Mouse (Mus musculus) heart, postnatal 10 days (tissue): ENCODE data around the gene Tmem8. TPM values are rescaled to one million over a fixed set of nuclear protein-coding genes. Genes with fewer than 3 reads are reported as not detected.
"Not testable (repeated sequence)": the region's sequence is repeated elsewhere in the genome, so short reads cannot be mapped to it uniquely, and the experiment has no call there.

Source experiments
- DNase-seq, 2 experiments: peaks; one replicate each; pipeline ENCODE4 v3.0.0; 2021
- intact Hi-C: fragments of 180-260 bp; cut with DNase I; formaldehyde crosslinking; loops from one replicate; pipeline ENCODE4 v1.15.1; 2025
- total RNA-seq, 2 experiments: library from RNA; stranded (reverse); gene quantifications; 2 replicates each; pipeline ENCODE4 v1.2.3; 2021

The Tmem8 gene
- total RNA-seq, 2 experiments from 2014 or later = 1.9 to 2.2 TPM

GRCm38 (mm10) chr17:26110156-26110555, 2.9 kb upstream of the Tmem8 start:
- DNase-seq = no peak

GRCm38 (mm10) chr17:26111024-26111423, 2.1 kb upstream of the Tmem8 start:
- no peak for DNase-seq
- intact Hi-C loops = no loop called here

More at GRCm38 (mm10) chr17:26110156-26110555, 2.9 kb upstream of the Tmem8 start:
- intact Hi-C loops = no loop called here

- intact Hi-C loops = no loop called here
- no peak for DNase-seq
Measured at GRCm38 (mm10) chr17:26111722-26112121, 1.4 kb upstream of the Tmem8 start.

DNA sequence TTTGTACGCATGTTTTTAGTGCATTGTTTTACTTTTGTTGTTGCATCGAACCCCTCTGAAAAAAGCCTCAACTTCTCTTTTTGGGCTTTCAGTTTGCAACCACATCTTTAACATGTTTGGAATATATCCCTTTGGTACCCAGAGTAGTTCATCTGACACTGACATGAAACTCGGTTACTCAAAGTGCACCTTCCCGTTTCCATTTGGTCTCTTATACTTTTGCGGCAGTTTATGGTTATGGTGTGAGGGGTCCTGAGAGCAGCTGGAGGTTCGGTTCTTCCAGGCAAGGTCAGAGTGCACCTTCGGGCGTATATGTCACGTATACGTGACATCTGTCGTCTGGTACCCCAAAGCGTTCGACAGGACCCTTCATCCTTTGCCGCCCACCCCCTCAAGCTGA, 348 bp upstream of the Tmem8 start:
- no peak for DNase-seq
- intact Hi-C loops = no loop called here

DNA sequence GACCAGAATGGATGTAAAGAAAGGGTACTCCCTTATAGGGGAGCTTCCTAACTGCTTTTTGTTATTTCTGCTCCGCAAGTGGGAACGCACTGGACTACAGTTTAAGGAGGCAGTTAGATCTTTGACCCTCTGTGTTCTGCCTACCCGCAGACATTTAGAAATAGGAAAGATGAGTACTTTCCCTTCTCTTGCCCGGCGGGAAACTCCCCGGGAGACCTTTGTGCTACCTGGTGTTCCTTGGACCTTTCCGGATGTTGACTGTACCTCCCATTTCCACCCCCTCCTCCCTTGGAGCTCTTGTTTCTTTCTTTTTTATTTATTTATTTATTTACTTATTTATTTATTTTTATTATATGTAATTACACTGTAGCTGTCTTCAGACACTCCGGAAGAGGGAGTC, 962 bp downstream of the Tmem8 start:
- DNase-seq = no peak
- intact Hi-C loops = no loop called here

DNA sequence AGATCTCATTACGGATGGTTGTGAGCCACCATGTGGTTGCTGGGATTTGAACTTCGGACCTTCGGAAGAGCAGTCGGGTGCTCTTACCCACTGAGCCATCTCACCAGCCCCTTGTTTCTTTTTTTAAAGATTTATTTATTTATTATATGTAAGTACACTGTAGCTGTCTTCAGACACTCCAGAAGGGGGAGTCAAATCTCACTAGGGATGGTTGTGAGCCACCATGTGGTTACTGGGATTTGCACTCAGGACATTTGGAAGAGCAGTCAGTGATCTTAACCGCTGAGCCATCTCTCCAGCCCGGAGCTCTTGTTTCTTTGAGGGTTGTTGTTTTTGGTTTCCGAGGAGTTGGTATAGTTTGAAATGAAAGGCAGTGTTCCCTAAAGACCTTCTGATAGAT, 1.4 kb downstream of the Tmem8 start:
- DNase-seq, intact Hi-C loops: not testable (repeated sequence)

GRCm38 (mm10) chr17:26115205-26115898, 2.3 kb downstream of the Tmem8 start:
- intact Hi-C loops = no loop called here
- no peak for DNase-seq

DNA sequence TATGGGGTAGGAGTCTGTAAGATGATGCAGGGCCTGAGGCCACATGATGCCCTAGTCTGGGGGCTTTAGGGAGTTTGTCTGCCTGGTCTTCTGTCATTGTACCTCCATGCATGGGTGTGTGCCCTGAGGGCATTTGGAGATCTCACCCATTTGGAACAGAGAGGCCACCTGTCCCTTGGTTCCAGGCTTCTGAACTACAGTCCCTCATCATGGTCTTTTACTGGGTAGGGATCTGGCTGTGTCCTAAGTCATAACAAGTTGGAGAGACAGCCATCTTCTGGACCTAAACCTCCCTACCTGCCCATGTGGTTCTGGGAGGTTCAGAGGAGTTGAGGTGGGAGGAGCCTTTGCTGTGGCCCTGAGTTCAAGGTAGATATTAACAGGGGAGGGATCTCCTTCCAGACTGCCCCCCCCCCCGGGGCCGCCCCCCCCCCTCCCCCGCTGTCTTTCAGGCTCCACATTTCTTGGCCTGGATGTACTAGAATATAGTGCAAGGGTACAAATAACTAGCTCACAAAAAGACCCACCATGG, 2.9 kb downstream of the Tmem8 start:
- intact Hi-C loops = no loop called here
- DNase-seq = no peak

- no peak for DNase-seq
- intact Hi-C loops = no loop called here
Measured at GRCm38 (mm10) chr17:26116503-26117258, 3.6 kb downstream of the Tmem8 start.

DNA sequence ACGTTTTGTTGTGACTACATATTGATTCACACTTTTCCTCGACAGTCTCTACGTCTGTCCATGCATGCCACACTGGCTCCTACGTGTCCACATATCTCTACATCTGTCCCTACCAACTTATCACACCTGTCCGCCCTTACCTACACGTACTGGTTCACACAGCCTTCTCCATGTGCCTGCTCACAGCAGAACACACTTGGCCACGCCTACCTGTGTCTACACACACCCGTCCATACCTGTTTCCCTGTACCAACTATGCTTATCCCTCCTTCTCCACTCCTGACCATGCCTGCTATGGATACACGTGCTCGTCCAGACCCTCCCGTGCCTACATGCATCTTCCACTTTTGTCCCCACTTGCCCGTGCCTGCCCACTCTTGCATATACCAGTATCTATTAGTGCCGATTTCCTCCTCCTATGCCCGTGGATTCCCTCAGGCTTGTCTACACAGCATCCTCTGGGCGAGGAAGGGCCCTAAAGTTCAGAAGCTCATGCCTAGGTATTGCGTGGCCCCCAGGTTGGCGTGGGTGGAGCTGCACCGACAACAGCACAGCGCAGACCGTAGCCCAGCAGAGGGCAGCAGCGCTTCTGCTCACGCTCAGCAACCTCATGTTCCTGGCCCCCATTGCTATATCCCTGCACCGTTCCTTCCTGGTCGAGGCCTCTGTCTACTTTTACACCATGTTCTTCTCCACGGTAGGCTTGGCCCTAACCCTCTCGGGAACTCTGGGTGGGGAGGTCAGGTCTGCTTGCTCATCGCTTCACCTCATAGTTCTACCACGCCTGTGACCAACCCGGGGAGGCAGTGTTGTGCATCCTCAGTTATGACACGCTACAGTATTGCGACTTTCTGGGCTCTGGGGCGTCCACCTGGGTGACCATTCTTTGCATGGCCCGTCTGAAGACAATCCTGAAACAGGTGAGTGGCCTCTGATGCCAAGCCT, 6.9 kb downstream of the Tmem8 start:
- DNase-seq = peak; percentile 46 to 61
- intact Hi-C loops = loop anchor here (5.0 kb wide), 1 partner anchor 122 kb away; the partner anchor contains the start of gene Fam234a

DNA sequence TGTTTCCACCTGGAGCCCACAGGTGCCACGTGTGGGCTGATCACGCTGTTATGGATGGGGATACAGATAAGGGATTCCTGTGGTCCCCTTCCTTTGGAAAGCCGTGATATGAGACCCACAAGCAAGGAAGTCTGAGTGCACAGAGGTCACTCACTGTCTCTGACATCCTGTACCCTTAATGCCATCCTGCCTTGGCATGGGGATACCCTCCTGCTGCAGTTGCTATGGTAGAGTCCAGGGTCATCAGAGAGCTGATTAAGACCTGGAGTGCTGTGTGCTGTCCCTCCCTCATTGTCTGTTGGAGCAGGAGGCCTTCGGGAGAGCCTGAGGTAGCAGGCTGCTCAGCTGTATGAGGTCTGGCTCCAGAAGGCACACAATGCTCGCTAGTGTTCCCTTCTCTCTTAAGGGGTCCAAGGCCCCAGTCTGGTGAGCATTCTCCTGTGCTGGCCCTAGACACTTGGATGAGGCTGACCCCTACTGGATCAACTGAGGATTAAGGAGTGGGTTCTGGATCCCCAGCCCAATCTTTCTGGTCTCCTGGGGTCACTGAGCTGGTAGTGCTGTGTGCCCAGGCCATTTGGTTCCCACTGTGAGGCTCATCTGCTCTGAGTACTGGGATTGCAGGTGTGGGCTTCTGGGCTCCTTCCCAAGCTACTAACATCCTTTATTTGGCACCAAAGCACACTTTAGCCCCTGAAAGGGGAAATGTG, 9.5 kb downstream of the Tmem8 start:
- no peak for DNase-seq
- intact Hi-C loops = loop anchor here (5.0 kb wide), 1 partner anchor 120 kb away; the partner anchor contains the start of gene Fam234a

GRCm38 (mm10) chr17:26123267-26123684, 10.2 kb downstream of the Tmem8 start, which contains the start of gene Mrpl28:
Mrpl28 (plus strand) TSS chr17:26123500.
- intact Hi-C loops = loop anchor here (5.0 kb wide), 1 partner anchor 119 kb away; the partner anchor contains the start of gene Fam234a
- peak; percentile 95 to 97 for DNase-seq

DNA sequence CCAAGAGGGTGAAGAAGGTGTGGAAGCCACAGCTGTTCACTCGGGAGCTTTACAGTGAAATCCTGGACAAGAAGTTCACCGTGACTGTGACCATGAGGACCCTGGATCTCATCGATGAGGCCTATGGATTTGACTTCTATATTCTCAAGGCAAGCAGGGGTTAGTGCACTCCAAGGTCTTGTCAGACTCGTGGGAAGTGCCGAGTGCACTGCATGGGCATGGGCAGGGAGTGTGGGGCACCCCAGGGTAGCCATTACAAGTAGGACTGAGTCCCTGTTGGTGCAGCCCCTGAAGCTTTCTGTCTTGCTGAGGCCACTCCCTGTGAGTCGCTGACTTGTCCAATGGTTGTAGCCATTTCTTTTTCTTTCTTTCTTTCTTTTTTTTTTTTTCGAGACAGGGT, 11.5 kb downstream of the Tmem8 start:
- intact Hi-C loops = loop anchor here (5.0 kb wide), 1 partner anchor 118 kb away; the partner anchor contains the start of gene Fam234a
- no peak for DNase-seq

GRCm38 (mm10) chr17:26125226-26125625, 12.1 kb downstream of the Tmem8 start:
- intact Hi-C loops = no loop called here
- no peak for DNase-seq

DNA sequence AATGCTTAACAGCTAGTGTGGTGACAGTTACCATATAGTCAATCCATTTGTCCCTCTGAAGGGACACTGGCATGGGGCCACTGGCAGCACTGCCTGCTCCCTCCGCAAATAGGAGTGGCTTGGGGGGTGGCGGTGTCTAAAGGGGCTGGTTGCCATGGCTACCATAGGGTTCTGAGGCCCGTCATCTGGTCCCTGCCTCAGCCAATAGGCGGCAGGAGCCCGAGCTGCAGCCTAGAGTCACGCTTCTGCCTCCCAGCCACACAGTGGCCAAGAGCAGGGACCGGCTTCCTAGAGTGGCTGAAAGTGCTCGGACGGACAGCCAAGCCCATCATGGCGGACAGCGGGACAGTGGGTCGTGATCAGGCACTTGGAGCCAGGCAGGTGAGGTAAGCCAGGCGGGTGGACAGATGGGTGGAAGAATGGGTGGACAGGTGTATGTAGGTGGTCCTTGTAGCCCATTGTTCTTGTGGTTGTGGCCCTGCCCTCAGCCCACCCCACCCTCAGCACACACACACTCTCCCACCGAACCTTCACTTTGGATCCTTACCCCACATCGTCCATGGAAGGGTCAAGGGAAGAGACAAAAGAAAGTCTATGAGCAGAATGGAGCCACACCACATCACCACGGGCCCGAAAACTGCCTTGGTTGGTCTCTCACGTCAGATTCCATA, 18.1 kb downstream of the Tmem8 start:
- intact Hi-C loops = no loop called here

DNA sequence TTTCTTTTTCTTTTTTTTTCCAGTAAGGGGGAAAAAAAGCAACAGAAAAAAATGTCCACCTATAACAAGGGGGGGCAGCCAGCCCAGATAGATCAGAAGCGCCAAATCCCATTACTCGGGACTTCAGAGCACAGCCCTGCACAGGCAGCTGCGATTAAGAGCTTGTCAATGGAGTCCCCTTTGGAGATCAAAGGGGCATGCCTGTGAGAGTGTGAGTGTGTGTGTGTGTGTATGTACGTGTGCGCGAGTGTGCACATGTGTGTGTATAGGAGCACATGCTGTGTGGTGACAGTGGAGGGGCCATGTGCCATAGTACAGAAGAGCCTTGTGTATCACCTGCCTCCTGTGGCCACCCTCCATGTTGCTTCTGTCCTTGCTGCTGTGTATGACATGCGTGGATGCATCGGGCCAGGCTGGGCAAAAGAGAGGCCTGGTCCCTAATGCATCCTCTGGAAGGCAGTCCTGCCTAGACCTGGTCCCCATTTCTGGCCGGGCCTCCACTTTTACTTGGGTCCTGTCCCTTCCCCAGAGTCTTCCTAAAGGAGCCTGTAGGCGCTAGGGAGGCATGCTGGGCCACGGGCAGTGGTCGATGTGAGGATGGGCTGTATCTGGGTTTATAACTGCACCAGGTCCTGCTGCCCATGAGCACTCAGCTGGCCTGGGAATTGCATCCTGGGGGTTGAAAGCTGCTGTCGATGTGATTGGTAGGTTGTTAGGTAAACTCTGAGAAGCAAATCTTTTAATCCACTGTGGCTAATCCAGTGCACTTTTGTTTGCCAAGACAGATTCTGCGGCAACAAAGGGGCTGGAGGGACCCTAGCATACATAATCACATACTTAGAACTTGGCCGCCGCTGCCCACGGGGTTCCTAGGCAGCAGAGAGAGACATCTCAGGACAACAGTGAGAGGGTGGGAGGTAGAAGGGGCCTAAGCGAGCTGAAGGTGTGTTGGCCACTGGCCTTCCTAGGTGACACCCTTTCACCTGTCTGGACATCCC, 19.1 kb downstream of the Tmem8 start:
- no peak for DNase-seq
- intact Hi-C loops = no loop called here

More for the DNA sequence above, 18.1 kb downstream of the Tmem8 start:
- no peak for DNase-seq

DNA sequence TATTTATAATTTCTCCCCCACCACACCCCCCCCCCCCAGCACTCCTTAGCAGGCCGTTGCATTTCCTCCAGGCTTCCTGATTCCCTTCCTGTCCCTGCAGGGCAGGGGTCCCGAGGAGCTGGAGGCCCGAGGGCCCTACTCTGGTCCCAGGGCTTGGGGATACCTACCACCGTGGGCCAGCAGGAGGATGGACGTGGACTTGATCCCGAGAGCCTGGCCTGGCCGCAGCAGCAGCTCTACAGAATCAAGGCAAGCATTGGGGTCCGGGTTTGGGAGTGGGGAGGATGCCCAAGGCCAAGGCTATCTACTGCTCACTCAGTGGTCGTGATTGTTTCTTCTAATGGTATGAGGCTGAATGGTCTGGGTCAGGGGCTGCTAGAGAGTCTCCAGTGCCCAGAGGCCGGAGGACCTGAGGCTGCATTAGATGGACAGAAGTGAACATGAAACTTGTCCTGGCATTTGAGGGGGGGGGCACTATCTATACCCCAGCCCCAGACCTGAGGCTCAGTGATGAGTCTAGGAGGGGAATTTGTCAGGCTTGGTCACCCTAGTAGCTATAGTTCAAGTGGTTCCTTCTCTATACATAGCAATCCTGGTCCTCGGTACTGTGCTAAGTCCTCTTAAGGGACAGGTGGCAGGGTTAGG, 24.1 kb downstream of the Tmem8 start:
- intact Hi-C loops = no loop called here
- DNase-seq = no peak
